Comparison of ENCODE assay signal across 8 mouse cellular contexts in genomic region chr8:121590203-121591177, GRCm38 (mm10). TPM values are rescaled to one million over a fixed set of nuclear protein-coding genes. Genes with fewer than 3 reads are reported as not detected.
DNase-seq lines count a peak whose midpoint lies in the region; ATAC-seq lines count a peak whose summit lies in the region.

TSS of gene Map1lc3b (plus strand) at chr8:121590361.

- DNase-seq in CD4-positive helper T cell, adult 2 months (ENCODE audit: low read depth, low spot score): peak; percentile 95
- DNase-seq in brain, embryonic 18.5 days (ENCODE audit: low read depth, low spot score): peak; percentile 88
- peak; percentile 96 for DNase-seq in kidney, postnatal 10 days
- DNase-seq in natural killer cell, adult 2 months (ENCODE audit: low spot score in 2 of 2): peak; percentile 95 to 97

- H3K9ac ChIP-seq in heart, embryonic 13.5 days: peak within 1 kb of the TSS; percentile 93
- H3K9ac ChIP-seq in liver, embryonic 12.5 days: peak within 1 kb of the TSS; percentile 96
- H3K9ac ChIP-seq in stomach, embryonic 15.5 days: peak within 1 kb of the TSS; percentile 93

- H3K4me2 ChIP-seq in heart, embryonic 13.5 days: peak within 1 kb of the TSS; percentile 90
- peak within 1 kb of the TSS; percentile 92 for H3K4me2 ChIP-seq in liver, embryonic 12.5 days
- H3K4me2 ChIP-seq in stomach, embryonic 15.5 days: peak within 1 kb of the TSS; percentile 89

- peak; percentile 54 for ATAC-seq in erythroid progenitor cell, adult 5-6 weeks (replicated peaks; ENCODE audit: low FRiP score, poor library complexity, severe bottlenecking)
- peak; percentile 77 for ATAC-seq in heart, embryonic 13.5 days (ENCODE audit: extremely low read depth, insufficient number of reproducible peaks, low FRiP score, low TSS enrichment)
- peak; percentile 77 for ATAC-seq in liver, embryonic 12.5 days
- ATAC-seq in stomach, embryonic 15.5 days (ENCODE audit: insufficient read depth, low FRiP score, low read depth): peak; percentile 86

- WGBS in heart, embryonic 13.5 days: under 1% methylated on average over 94 of the region's 94 CpGs
- under 1% methylated on average over 94 of the region's 94 CpGs for WGBS in liver, embryonic 12.5 days (ENCODE audit: insufficient replicate concordance)
- WGBS in stomach, embryonic 15.5 days: under 1% methylated on average over 94 of the region's 94 CpGs

- peak within 1 kb of the TSS; percentile 73 for H3K4me3 ChIP-seq in heart, embryonic 13.5 days
- H3K4me3 ChIP-seq in liver, embryonic 12.5 days: peak within 1 kb of the TSS; percentile 96
- H3K4me3 ChIP-seq in stomach, embryonic 15.5 days (replicated peaks): peak within 1 kb of the TSS; percentile 97

- H3K9me3 ChIP-seq in heart, embryonic 13.5 days: no peaks in the 10 kb centered on the region
- H3K9me3 ChIP-seq in liver, embryonic 12.5 days (replicated peaks): no peaks in the 10 kb centered on the region
- H3K9me3 ChIP-seq in stomach, embryonic 15.5 days: no peaks in the 10 kb centered on the region

- peaks cover 25% of the 10 kb centered on the region for H3K36me3 ChIP-seq in heart, embryonic 13.5 days
- peaks cover 31% of the 10 kb centered on the region for H3K36me3 ChIP-seq in liver, embryonic 12.5 days
- H3K36me3 ChIP-seq in stomach, embryonic 15.5 days: peaks cover 19% of the 10 kb centered on the region

- no peaks in the 10 kb centered on the region for H3K27me3 ChIP-seq in heart, embryonic 13.5 days (replicated peaks)
- H3K27me3 ChIP-seq in liver, embryonic 12.5 days (replicated peaks): no peaks in the 10 kb centered on the region
- H3K27me3 ChIP-seq in stomach, embryonic 15.5 days (replicated peaks): no peaks in the 10 kb centered on the region

- peak within 1 kb of the TSS; percentile 58 for H3K27ac ChIP-seq in heart, embryonic 13.5 days (replicated peaks)
- peak within 1 kb of the TSS; percentile 93 for H3K27ac ChIP-seq in liver, embryonic 12.5 days
- peak within 1 kb of the TSS; percentile 67 for H3K27ac ChIP-seq in stomach, embryonic 15.5 days

- H3K4me1 ChIP-seq in heart, embryonic 13.5 days: peaks cover 41% of the 10 kb centered on the region
- H3K4me1 ChIP-seq in liver, embryonic 12.5 days: peaks cover 72% of the 10 kb centered on the region
- peaks cover 25% of the 10 kb centered on the region for H3K4me1 ChIP-seq in stomach, embryonic 15.5 days

RNA-seq across cellular contexts. Expression of gene Map1lc3b, which starts in this region (rescaled TPM):
- total RNA-seq in erythroid progenitor cell, adult 5-6 weeks (2015; ENCODE audit: low replicate concordance): 93.9 and 137 TPM in 2 replicates
- 84.3 and 101 TPM in 2 replicates for total RNA-seq in erythroid progenitor cell, adult 5-6 weeks (2017; ENCODE audit: low replicate concordance)
- 187 and 188 TPM in 2 replicates for polyA plus RNA-seq in heart, embryonic 13.5 days (2015; fragmentation: Nextera tagmentation; extraction: Ambion mirVana)
- 135 and 137 TPM in 2 replicates for polyA plus RNA-seq in liver, embryonic 12.5 days (2016; fragmentation: Nextera tagmentation; extraction: Ambion mirVana)
- polyA plus RNA-seq in stomach, embryonic 15.5 days (2015; fragmentation: Nextera tagmentation; extraction: Ambion mirVana): 179 and 217 TPM in 2 replicates

Comparison
In these comparisons a context has a peak if more than half of its experiments do, and no peak if none do; other contexts are left out.
1. Peak in every context shown above with its lines: DNase-seq, ATAC-seq, H3K4me3 ChIP-seq and H3K27ac ChIP-seq.